Mouse (Mus musculus) fat pad, adult 2 months (tissue): ENCODE measurements around the gene Trim38.

Experiments used
- DNase-seq: peaks from one replicate; pipeline ENCODE4 v3.0.0-alpha.2; 2011; ENCODE audit warnings: low read depth, low spot score; ENCODE audit errors: extremely low read depth

Trim38 gene

GRCm38 (mm10) chr13:23834836-23835235, 65.1 kb downstream of the Trim38 start:
- no peak for DNase-seq

- no peak for DNase-seq
Measured at GRCm38 (mm10) chr13:23836630-23837029, 66.9 kb downstream of the Trim38 start.

- DNase-seq: no peak
Measured at GRCm38 (mm10) chr13:23839308-23839707, 69.6 kb downstream of the Trim38 start, which contains the start of gene Slc17a3. Slc17a3 (plus strand) TSS chr13:23839434.
